Mouse (Mus musculus): ENCODE data around the gene Akr1c14.
"Not testable (repeated sequence)": the region's sequence is repeated elsewhere in the genome, so short reads cannot be mapped to it uniquely, and the experiment has no call there.

Gene Akr1c14

DNA sequence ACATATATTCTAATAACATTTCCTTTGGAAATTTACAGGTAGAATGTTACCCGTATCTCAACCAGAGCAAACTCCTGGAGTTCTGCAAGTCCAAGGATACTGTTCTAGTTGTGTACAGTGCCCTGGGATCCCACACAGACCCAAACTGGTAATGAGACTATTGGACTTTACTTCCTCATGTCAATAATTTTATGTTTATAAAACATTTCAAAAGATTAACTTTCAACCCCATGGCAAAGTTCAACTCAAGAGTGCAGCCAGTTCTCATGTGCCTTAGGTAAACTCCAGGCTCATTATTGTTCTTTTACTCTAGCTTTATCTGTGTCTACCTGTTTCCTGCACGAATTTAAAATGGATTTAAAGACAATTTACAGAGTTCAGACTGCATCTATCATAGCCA is at the start of gene Akr1c14:
TSS of gene Akr1c14 (plus strand) at position 293 of the 400 bp plus-strand sequence.
- DNase-seq, result no peak

DNA sequence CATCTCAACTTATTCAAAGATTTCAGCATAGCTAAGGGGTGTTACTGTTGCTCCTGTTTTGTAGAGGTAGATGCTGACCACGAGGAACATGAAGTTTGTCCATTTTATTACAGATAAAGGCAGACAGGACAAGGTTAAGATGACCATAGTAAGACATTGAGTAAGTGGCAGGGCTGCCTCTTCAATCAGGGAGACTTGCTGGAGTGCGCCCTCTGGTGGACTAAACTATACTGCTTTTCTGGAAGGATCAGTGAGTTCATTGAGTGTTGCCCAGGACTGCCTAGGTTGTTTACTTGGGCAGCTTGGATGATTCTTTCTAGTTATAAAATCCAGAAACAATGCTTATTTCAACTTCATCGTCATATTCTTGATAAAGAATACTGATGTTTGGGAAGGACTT is 47.1 kb upstream of the Akr1c14 start:
- DNase-seq, result peak; percentile 79 to 86

DNA sequence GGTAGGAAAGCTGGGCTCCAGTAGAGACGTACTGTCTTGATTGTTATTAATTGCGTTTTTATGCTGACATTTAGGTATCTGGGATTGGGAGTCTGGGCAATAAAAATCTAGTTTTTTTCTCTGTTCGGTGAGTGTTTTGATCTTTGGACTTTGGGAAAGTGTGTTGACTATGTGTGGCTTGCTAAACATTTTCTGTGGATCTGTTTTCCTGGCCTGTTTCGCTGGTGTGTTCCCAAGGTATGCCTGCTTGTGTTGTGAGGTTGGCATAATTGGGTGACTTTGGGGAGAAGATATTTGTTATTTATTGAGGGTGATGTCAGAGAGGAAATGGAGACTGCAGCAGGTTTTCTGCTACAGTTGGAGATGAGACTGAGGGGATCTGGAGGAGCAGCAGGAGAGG is 38.0 kb upstream of the Akr1c14 start:
- no peak for DNase-seq

DNA sequence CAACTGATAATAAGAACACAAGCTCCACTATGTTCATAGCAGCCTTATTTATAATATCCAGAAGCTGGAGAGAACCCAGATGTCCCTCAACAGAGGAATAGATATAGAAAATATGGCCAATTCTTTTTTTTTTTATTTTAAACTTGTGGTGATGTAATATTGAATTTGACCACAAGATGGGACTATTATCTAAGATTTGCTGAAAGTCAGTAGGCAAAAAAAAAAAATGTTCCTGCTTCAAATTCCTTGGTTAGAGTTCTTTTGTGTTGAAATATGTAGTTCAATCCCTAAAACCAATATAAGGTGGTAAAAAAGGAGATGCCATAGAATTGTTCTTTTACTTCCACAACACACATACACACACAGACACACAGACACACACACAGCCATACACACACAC is 35.0 kb upstream of the Akr1c14 start:
- no peak for DNase-seq

DNA sequence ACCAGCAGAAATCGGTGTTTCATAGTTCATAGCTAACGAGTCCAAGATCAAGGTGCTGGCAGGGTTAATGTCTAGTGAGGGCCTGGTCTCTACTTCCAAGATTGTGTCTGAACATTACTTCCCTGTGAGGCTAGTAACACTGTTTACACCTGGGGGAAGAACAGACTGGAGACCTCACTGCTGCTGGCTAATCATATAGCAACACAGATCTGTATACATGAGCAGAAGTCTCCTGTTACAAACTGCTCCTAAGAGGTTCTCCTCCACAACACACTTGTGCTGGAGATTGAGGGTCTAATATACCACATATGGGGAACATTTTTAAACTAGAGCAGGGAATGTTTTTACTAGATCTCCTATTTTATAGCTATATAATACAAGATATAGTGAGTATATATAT is 18.9 kb upstream of the Akr1c14 start:
- DNase-seq, result no peak

DNA sequence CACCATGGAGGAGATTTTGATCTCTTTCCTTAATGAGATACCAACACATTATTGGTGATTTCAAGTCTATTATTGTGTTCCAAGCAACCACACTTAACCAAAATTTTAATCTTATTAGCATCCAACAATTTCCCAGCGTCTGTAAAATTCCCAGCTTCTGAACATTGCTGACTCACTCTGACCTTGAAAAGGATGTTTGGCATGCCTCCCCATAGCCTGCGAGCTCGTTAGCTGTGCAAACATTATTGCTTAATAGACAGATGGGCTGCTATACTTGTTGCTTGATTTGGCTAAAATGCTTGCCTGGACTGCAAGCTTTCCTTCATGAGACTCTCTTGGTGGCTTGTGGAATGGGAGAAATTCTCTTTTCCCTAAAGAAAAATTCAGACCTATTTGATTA is 16.3 kb upstream of the Akr1c14 start:
- DNase-seq, result no peak

DNA sequence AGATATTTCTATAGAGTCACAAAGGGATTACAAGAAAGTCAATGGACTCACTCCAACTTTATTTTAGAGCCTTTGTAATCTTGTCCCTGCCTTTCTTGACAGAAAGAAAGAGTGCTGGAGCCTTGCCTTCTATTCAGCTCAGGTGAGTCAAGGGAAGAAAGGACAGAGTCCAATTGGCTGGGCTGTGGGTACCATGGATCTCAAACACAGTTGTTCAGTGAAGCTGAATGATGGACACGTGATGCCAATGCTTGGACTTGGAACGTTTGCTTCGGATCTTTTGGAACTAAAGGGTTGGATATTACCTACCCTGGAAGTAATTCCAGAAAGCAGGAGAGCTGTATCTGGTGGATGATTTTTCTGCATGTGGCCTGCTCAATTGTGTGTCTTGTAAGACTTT is 13.8 kb upstream of the Akr1c14 start:
- DNase-seq, result no peak

DNA sequence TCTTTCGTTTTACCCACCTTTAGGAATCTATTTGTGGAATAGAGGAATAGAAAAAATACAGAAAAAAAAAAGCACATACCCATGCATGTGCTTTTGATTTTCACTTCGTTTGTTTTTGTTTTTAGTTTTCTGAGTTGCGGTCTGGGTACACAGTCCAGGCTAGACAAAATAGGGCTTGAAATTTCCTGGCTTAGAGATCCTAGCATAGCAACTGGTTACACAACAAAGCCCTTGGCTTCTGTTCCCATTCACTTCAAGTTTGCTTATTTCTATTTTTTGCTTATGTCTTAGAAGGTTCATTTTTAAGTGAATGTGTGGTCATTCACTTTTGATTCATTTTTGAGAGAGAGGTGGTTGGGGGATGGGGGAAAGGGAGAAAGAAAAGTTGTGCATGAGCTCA is 2.7 kb upstream of the Akr1c14 start:
- DNase-seq, result no peak

DNA sequence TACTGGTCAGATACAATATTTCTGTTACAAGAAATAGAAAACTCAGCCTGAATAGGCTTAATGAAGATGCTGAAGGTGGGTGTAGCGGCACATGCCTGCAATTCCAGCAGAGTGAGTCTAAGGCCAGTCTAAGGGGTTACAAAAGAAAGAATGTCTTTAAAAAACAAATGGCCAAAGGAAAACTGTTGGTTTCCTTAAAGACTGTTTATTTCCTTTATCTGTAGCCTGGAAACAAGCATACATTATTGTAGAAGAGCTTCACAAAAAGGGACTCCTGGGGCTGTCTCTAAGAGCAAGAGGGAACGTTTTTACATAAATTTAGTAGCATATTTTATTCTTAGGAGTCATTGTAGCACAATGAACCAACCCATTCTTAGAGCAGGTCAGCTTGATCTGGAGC is 2.0 kb upstream of the Akr1c14 start:
- DNase-seq, result no peak

DNA sequence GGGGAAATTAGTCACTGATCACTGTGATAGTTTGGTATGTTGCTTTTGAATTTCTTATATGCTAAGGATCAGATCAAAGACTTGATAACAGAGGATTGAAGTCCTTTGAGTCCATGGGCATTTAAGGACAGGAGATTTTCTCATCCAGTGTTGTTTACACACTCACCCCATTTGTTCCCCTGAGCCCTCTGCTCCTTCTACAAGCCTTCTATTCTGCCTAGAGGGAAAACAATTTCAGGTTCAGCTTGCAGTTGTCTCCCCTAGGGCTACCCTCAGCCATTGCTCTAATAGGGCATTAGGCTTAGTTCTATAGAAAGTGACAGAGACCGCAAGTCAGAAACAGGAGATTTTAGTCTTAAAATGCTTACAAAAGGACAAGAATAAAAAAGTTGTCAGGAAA is 585 bp upstream of the Akr1c14 start:
- no peak for DNase-seq

DNA sequence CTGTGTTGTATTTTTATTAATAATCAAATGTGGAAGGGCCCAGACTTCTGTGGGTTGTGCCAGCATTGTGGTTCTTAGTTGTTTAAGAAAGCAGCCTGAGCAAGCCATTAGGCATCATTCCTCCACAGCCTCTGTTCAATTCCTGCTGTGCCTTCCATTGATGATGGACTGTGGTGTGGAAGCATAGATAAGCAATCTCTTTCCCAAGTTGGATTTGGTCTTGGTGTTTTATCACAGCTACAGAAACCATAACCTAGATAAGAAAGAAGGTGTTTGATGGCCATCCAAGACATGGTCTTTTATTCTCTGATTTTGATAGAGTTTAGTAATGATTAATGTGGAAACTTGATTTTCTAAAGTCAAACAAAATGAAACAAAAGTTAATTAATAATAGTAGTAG is 844 bp downstream of the Akr1c14 start:
- DNase-seq, result no peak

DNA sequence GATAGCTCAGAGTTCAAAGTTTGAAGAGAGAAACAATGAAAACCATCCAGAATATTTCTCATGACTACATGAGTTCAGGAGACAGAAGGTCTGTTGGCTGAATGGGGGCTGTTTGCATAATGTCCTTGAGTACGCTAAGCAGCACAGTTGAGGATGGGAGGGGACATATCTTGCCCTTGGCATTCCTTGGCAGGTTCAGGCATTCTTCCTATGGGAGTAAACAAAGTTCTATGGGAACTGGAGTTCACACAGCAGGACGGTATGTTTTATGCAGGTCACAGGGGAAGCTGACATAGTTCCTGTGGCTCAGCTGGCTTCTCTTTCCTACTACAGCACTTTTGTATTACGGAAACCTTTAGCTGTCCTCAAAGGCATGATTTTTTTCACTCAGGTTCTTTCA is 6.6 kb downstream of the Akr1c14 start:
- DNase-seq, result no peak

DNA sequence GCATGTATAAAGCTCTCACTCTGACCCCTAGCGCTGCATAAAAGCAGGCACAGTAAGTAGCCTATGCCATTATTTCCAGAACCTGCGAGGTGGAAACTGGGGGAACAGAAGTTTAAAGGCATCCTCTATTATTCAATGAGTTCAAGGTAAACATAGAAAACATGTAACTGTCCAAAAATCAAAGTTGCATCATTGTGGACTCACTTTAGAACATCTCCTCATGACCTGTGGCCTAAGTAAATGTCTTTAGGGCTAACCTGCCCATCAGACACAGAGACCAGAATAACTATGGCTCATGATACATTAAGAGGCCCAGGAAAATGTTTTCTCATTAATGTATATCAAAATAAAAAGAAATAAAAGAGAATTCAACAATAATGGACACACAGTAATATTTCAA is 7.4 kb downstream of the Akr1c14 start:
- DNase-seq, result no peak

DNA sequence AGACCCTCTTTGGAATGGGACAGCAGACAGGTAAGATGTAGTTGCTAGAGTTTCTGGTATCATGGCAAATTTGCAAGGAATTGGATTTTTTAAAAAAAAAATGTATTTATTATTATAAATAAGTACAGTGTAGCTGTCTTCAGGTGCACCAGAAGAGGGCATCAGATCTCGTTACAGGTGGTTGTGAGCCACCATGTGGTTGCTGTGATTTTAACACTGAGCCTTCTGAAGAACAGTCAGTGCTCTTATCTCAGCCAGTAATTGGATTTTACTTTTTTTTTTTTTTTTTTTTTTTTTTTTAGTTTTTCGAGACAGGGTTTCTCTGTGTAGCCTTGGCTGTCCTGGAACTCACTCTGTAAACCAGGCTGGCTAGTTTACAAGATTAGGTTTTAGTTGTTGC is 9.4 kb downstream of the Akr1c14 start:
- DNase-seq, result not testable (repeated sequence)

DNA sequence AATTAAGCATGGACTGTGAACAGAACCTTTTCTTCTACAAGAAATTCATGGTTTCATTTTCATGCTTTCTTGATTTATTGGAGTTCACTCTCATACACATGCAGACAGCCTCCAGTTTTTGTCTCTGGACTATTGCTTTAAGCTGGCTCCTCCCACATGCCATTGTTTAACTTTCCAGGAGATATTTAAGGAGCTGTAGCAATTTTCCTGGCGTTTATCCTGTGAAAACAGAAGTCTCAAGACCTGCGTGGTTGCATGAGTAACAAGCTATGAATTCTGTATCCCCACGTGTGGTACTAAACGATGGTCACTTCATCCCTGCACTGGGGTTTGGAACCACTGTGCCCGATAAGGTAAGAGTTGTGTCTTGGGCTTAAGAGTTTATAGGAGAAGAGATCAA is 10.6 kb downstream of the Akr1c14 start:
- no peak for DNase-seq

DNA sequence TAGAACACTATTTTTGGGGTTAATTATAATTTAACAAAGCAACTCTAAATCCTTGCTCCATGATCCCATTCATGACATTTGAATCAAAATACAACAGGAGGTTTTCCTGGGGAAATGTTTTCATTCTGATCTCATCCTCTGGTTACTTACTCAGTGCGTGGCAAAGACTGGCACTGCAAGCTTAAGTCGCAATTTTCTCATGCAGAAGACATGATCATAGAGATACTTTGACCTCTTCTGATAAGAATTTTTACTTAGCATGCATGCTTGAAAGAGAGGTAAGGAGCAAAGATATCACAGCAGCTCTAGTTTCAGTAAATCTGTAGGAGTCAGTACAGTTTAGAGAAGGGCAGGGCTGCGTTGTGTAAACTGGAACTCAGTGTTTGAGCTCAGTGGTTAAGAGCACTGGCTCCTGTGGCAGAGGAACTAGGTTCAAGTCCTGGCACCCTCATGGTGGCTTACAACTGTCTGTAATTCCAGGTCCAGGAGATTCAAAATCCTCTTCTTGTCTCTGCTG is 11.5 kb downstream of the Akr1c14 start:
- no peak for DNase-seq

DNA sequence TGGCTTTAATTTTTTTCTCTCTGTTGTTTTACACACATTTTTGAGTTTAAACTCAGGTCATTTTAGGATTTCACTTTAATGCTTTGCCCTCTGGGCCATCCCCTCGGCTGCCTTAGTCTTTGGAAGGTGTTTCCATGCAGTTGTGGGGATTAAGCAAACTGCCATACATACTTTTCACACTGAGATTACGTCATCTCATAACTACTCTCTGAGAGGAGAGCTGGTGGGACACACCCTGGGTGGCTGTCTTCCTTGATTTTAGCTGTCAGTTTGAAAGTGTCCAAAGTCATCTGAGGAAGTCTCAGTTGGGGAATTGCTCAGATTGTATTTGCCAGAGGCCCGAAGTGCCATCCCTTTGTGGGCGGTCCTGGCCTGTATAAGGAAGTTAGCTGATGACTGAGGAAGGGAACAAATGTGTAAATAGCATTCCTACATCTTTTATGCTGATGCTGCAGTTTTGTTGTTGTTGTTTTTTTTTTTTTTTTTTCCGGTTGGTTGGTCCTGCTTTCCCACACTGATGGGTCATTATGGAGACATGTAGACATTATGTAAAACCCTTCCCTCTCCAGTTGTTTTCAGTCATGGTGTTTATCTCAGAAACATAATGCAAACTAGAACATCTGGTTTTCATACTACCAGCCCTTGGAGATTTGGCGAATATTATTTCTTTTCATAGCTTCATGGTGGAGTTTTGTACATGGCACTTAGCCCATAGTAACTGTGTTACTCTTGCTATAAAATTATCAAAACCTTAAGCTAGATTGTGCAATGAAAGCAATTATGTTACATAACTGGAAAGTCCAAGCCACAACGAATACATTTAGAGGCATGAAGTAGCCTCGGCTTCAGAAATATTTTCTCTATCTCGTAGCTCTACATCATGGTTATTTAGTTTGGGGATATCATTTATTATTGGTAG is 28.0 kb downstream of the Akr1c14 start:
- DNase-seq, result no peak

DNA sequence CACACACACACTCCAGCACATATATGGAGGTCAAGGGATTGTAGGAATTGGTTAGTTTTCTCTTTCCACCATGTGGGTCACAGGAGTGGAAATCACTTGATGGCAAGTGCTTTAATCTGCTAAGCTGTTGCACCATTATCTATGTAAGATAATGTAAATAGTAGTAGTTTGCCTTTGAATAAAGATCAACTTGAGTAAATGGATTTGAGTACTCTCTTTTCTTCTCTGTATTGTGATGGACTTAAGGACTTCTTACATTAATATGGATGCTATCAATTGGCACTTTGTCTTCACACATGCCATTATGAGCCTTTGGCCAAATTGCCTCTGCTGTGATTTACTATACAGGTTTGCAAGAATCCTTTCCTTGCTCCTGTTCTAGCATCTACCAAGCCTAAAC is 31.1 kb downstream of the Akr1c14 start:
- no peak for DNase-seq

DNA sequence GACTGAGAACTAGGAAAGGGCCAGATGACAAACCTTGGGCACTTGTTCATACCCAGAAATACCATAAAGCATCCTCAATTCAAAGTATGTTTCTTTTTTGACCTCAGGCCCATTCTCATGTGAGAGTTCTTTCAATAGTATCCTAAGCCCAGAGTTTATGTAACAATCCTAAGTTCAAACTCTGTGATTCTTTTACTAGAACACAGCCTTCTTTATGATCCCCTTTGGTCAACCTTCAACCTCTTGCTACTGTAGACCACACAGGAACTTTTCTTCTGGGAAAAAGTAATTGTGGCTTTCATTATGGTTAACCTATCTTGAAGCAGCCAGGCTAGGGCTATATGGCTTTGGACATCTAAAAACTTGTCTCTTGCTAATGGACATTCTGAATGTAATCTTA is 52.9 kb downstream of the Akr1c14 start:
- DNase-seq, result no peak

DNA sequence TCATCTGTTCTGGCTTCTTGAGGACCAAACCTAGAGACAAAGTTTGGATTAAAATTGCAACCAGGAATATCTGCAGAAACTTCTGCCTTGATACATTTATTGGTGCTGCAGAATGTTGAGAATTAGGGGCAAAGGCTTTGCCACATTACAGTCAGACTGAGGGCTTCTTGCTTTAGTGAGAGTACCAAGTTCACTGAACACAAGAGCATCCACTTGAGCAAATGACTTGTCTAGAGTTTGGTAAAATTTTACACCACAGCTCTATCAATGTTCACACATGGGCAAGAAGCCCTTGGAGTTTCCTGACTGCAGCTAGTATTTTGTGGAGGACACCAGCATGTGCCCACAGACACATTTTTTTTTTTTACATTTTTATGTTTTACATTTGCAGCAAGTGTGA is 53.9 kb downstream of the Akr1c14 start:
- no peak for DNase-seq

DNA sequence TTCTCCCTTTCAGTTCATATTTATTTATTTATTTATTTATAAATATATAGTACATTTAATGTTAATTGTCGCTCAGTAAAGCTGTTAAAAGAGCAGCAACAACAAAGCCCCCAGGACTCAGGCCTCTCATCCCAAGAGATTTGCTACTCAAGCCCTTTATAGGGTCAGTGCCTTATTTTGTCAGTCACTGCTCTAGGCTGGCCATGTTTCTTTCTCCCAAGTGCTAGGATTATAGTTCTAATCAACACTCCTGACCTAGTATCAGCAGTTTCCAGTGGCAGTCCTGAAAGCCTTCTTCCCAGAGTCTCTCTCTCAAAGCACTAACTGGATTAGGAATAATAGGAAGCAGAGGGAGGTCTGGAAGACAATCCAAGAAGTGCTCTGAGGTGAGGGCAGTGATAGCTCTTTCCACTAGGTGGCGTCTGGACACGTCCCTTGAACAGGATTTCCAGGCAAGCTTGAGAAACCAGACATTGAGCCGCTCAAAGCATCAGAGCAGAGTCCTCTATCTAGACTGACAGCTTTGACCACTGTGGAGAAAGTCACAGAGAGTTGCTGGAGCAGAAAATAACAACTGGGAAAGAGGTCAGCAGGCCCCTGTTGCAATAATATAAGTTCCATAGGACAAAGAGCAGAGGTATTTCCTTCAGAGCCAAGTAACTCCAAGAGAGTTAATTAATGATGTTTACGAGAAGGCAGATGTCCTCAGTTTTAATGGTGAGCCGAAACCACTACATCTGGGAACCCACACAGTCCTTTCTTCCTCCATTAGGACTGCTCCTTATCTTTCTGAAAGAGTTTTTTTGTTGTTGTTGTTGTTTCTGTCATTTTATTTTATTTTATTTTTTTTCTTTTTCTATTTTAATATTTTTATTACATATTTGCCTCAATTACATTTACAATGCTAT is 61.7 kb downstream of the Akr1c14 start:
- peak; percentile 72 to 77 for DNase-seq

DNA sequence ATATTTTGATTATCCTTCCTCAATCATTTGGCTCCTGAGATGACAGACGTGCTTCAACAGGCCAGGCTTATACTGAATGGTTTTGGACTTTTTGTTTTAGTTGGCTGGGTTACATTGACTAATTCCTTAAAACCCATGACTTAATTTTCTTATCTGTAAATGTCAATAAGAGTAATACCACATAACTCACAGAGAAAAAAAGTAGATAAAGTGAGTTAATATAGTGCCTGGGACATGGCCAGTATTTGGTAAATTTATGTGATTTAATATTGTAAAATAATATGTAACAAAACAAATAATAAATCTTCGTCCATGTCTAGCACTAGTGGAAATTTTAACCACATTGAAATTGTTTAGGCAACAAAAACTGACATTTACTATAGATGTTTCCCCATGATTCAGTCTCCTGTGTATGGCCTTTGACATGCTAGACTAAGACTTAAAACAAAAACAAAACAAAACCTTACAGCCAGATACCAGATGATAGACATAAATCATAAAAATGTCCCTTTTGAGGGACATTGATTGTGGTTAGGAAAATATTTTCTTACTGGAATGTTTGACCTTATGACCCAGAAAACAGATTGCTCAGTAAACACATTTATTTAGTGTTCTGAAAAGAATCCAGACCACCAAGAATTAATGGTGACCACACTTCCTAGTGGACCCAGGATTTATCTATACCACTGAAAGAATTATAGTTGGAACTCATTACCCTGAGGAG is 70.5 kb downstream of the Akr1c14 start:
- DNase-seq, result no peak

DNA sequence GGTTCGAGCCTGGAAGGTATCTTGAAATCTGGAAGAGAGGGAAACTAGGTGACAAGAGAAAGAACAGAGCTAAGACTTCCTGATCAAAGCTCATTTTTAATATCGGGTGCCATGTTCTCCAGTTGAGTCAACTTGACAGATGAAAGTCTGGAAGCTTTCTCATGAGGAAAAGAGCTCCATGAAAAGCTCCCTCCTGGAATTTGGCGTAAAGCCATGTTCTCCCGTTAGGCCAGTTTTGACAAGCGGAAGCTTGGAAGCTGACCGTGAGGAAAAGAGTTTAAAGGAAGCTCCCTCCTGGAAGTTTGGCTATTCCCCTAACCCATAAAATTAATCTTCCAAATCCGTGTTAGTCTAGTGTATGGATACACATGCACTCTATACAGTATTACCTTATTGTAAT is 74.3 kb downstream of the Akr1c14 start:
- peak; percentile 20 to 30 for DNase-seq
